Mouse (Mus musculus): Measurements from ENCODE around the gene Gm20388. TPM values are rescaled to one million over a fixed set of nuclear protein-coding genes. Genes with fewer than 3 reads are reported as not detected.

The Gm20388 gene
- polyA plus RNA-seq, 1 experiment from 2014 or later, result not detected

DNA sequence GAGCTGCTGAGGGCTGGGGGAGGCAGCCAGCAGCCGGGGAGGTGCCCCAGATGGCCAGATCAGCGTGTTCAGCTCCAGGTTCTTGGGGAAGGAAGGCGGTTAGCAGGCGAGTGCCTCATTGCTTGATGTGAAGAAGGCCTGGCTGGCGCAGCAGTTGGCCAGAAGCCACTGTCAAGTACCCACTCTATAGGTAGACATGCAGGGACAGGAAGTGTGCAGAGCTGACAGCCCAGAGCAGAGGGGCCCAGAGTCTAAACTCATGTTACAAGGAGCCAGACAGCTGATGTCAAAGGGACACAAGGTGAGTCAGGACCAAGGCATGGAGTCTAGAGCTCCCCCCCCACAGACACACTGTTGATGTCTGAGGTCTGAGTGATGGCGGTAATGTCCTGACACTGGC is 1639.4 kb downstream of the Gm20388 start:
- Histone ChIP-seq H3K9ac (no peak overlapping the region), H3K4me2 (no peak overlapping the region), H3K4me3 (no peak overlapping the region), H3K9me3 (replicated peaks) (no peaks in the 10 kb centered on the region), H3K36me3 (peaks cover 52% of the 10 kb centered on the region), H3K27me3 (replicated peaks) (peaks cover 9% of the 10 kb centered on the region), H3K27ac (no peak overlapping the region; the same call in 1 of the 2 replicates), H3K4me1 (no peaks in the 10 kb centered on the region)
- ATAC-seq, result no peak
- 88% methylated on average over 6 of the region's 6 CpGs for WGBS (ENCODE audit: insufficient replicate concordance)

DNA sequence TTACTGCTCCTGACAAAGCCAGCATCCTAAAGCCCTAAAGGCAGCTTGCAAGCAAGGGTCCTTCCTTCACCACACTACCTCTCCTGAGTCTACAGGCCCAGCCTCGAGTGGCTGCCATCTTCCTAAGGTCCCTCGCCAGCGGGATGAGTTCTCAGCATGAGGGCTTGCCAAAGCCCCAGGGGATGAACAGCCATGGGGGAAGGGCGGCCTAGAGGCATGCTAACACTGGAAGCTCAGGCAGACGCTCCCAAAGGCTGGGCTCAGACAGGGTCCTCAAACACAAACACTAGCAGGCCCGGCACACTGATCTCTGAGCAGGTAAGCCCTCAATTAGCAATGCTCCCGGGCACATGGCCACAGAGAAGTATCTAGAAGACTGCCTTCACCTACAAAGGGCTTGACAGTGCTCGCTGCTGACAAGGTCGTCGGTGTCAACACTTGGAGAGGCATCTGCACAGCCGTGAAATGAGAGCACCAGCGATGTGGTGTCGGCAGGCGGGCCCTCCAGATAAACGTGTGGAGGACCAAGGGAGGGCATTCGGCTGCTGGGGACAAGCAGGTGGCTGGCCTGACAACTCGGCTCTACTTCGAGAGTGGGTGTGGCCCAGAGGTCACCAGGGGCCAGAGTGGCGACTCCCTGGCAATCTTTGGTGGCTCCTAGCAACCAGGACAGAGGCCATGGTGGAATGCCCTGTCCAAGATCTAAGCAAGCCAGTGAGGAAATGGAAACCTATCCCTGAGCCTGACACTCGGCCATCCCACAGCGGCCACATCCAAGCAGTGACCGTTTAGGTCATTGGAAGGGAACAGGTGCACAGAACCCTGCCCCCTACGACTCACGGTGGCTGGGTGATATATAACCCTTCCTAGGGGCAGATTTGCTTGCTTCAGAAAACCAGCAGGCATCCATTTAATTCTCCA is 1640.7 kb downstream of the Gm20388 start:
- Histone ChIP-seq H3K27me3 (replicated peaks) (no peaks in the 10 kb centered on the region; the same call in 1 of the 2 replicates), H3K4me1 (no peaks in the 10 kb centered on the region), H3K4me3 (no peak overlapping the region), H3K36me3 (peaks cover 63% of the 10 kb centered on the region), H3K4me2 (no peak overlapping the region), H3K27ac (no peak overlapping the region), H3K9me3 (replicated peaks) (no peaks in the 10 kb centered on the region), H3K9ac (no peak overlapping the region)
- WGBS (ENCODE audit: insufficient replicate concordance), result 77% methylated on average over 24 of the region's 24 CpGs
- ATAC-seq, result no peak

DNA sequence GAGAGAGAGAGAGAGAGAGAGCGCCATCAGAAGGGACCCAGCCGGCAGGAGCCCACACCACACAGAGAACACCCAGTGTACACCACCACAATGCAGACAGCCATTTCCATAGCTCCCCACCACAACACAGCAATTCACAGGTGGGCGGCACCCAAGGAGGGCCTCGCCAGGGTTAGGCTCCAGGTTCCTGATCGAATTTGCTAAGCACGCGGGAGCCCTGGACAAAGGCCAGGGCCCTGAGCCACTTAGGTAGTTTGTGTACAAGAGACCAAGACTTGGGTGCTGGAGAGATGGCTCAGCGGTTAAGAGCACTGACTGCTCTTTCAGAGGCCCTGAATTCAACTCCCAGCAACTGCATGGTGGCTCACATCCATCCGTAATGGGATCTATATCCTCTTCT is 1641.9 kb downstream of the Gm20388 start:
- H3K4me3 ChIP-seq, result no peak overlapping the region
- no peaks in the 10 kb centered on the region for H3K27me3 ChIP-seq (replicated peaks)
- no peaks in the 10 kb centered on the region for H3K4me1 ChIP-seq
- H3K27ac ChIP-seq, result no peak overlapping the region
- peaks cover 67% of the 10 kb centered on the region for H3K36me3 ChIP-seq
- WGBS (ENCODE audit: insufficient replicate concordance), result 89% methylated on average over 7 of the region's 9 CpGs
- no peak overlapping the region for H3K9ac ChIP-seq
- ATAC-seq, result no peak
- no peaks in the 10 kb centered on the region for H3K9me3 ChIP-seq (replicated peaks)
- H3K4me2 ChIP-seq, result no peak overlapping the region

DNA sequence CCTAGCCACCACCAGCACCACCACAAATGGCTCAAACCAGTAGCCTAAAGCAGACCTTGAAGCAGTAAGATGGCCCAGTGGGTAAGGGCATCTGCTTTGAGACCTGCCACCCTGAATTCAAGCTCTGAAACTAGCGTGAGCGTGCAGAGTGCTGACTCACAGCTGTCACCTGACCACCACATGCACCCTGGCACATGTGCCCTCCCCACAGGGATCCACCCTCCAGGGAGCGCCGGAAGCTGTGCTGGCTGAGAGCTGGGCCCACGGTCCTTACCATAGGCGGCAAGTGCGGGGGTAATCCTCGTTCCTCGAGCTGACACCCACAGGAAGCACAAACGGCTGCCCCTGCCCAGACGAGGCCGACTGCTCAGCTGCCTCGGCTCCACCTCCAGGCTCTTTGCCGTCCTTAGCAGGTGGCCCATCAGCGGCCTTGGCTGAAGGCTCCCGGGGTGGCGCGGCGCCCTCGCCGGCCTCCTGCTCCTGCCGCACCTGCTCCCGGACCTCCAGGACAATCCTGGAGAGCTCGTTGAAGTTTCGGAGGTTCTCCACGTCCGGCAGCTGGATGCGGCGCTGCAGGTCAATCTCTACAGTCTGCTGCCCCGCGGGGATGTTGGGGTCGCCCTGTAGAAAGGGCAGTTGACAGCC is 1643.3 kb downstream of the Gm20388 start:
- Histone ChIP-seq H3K9me3 (replicated peaks) (no peaks in the 10 kb centered on the region), H3K36me3 (peaks cover 81% of the 10 kb centered on the region), H3K27me3 (replicated peaks) (no peaks in the 10 kb centered on the region), H3K4me2 (no peak overlapping the region), H3K4me1 (no peaks in the 10 kb centered on the region), H3K9ac (no peak overlapping the region), H3K4me3 (no peak overlapping the region), H3K27ac (no peak overlapping the region)
- ATAC-seq, result no peak
- WGBS (ENCODE audit: insufficient replicate concordance), result 88% methylated on average over 32 of the region's 32 CpGs

DNA sequence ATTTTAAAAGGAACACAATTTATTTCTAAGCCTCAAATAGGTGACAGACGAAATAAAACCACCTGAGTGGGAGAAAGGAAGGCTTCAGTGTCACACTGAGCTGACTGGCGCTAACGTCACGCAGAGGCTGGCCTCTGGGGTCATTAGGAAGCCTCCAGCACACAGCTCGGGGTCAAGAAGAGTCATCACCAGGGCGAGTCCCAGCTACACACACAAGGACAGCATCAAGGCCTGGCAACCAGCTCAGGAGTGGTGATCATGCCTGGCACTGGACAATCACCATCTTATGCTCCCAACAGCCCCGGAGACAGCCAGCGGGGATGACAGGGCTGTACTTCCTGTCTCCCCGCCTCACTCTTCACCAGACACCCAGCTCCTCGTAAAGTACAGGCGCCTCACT is 1647.1 kb downstream of the Gm20388 start:
- H3K36me3 ChIP-seq, result peaks cover 75% of the 10 kb centered on the region
- no peak overlapping the region for H3K4me2 ChIP-seq
- no peaks in the 10 kb centered on the region for H3K9me3 ChIP-seq (replicated peaks)
- H3K9ac ChIP-seq, result no peak overlapping the region
- no peak for ATAC-seq
- H3K27ac ChIP-seq, result no peak overlapping the region
- 0 out of 2 replicates have a peak, but pooled peaks cover 1% of the 10 kb centered on the region for H3K4me1 ChIP-seq
- no peaks in the 10 kb centered on the region for H3K27me3 ChIP-seq (replicated peaks)
- 85% methylated on average over 11 of the region's 11 CpGs for WGBS (ENCODE audit: insufficient replicate concordance)
- H3K4me3 ChIP-seq, result no peak overlapping the region

DNA sequence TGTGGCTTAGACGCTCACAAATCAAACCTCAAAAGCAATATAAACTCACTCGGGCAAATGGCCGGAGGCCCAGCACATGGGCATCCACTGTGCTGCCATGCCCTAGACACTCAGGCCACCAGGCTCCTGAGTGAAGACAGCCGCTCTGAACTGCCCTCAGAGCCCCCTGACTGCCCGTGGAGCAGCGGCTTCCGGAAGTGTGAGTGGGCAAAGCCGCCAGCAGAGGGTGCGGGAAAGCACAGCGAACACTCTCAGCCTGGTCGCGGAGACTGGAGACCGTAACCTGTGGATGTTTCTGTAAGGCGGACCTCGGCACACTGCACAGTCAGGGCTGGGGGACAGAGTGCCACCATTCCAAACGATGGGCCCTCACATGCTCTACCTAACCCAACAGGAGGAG is 1647.9 kb downstream of the Gm20388 start:
- ATAC-seq, result no peak
- Histone ChIP-seq H3K36me3 (peaks cover 75% of the 10 kb centered on the region), H3K4me2 (no peak overlapping the region), H3K4me1 (peaks cover 8% of the 10 kb centered on the region; the same call in 1 of the 2 replicates), H3K9me3 (replicated peaks) (no peaks in the 10 kb centered on the region), H3K27ac (no peak overlapping the region), H3K9ac (no peak overlapping the region), H3K27me3 (replicated peaks) (no peaks in the 10 kb centered on the region), H3K4me3 (no peak overlapping the region)
- 88% methylated on average over 16 of the region's 16 CpGs for WGBS (ENCODE audit: insufficient replicate concordance)

DNA sequence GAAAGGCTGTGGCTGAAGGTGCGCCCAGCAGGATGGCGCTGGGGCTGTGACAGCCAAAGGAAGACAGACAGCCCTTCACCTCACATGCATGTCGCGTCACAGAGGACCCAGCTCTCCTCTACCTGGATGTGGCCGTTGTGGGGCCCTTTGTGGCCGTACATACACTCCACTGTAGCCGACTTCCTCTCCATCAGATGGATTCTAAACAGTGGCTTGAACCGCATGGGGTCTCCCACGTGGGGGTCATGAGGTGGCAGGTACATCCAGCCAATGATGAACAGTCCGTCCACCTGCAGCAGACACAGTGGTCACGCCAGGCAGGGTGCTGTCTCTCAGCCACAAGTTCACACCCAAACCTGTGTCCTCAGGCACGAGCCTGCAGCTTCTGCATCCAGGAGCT is 1649.2 kb downstream of the Gm20388 start:
- Histone ChIP-seq H3K27ac (no peak overlapping the region), H3K36me3 (peaks cover 69% of the 10 kb centered on the region), H3K4me2 (no peak overlapping the region), H3K27me3 (replicated peaks) (no peaks in the 10 kb centered on the region), H3K4me3 (no peak overlapping the region), H3K9ac (no peak overlapping the region), H3K4me1 (peaks cover 8% of the 10 kb centered on the region; the same call in 1 of the 2 replicates), H3K9me3 (replicated peaks) (no peaks in the 10 kb centered on the region)
- 92% methylated on average over 12 of the region's 12 CpGs for WGBS (ENCODE audit: insufficient replicate concordance)
- no peak for ATAC-seq

DNA sequence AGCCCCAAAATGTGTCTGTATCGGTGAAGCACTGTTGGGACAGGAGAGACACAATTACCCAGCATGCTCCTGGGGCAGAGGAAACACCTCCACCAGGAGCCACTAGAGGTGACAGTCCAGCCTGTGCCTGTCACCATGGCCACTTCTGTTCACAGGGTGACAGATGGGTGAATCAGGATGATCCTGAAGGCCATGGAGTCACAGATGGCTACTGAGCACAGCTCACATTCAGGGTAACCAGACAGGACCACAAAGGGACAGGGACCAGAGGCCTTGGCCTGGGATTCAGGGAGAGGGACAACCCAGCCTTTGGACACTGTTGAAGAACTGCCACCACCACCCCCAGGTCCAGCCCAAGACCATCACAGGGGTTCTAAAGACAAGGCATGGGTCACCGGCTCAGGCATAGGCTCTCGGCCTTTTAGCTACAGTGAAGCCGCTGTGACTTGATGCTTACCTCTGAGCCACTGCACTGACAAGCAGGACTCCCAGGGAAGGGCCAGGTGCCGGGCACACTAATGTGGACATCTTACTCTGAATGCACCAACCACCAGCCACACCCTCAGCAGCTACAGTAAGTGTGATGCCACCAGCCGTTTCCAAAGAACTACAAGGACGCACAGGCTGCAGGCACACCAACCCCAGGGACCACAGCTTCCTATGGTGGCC is 1649.9 kb downstream of the Gm20388 start:
- peaks cover 69% of the 10 kb centered on the region for H3K36me3 ChIP-seq
- H3K27ac ChIP-seq, result no peak overlapping the region
- H3K9me3 ChIP-seq (replicated peaks), result no peaks in the 10 kb centered on the region
- peaks cover 8% of the 10 kb centered on the region; the same call in 1 of the 2 replicates for H3K4me1 ChIP-seq
- 88% methylated on average over 7 of the region's 7 CpGs for WGBS (ENCODE audit: insufficient replicate concordance)
- ATAC-seq, result no peak
- no peak overlapping the region for H3K9ac ChIP-seq
- H3K27me3 ChIP-seq (replicated peaks), result no peaks in the 10 kb centered on the region
- H3K4me2 ChIP-seq, result no peak overlapping the region
- H3K4me3 ChIP-seq, result no peak overlapping the region

DNA sequence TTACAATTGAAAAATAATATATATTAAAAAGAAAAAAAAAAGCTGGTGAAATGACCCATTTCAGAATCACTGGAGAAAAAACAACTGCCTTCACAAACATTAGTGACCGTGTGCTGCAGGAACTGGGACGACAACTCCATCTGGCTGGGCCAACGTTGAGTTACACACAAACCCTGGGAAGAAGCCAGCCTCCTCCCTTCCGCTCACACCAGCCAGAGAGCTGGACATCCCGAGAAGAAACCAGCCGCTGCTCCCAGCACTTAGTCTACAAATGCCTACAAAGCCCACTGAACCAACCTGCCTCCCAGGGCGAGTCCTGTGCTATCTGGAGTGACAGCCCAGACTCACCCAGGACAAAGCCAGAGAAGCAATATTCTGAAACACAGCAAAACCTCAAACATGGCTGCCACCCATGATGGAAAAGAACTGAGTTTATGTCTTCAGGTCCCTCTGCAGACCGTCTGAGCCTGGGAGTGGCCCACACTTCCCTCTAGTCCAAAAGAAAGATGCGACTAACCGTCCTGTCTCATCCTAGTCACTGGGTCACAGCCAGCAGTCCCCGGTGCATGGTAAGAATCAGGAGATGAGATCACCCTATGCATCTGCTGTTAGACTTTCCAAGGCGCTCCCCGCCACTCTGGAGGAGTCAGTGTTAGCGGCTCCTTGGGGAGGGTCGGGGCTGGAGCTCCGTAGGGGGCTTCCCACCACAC is 1651.2 kb downstream of the Gm20388 start:
- Histone ChIP-seq H3K4me1 (peaks cover 10% of the 10 kb centered on the region; the same call in 1 of the 2 replicates), H3K4me3 (no peak overlapping the region), H3K27ac (no peak overlapping the region), H3K9ac (no peak overlapping the region), H3K4me2 (no peak overlapping the region), H3K9me3 (replicated peaks) (no peaks in the 10 kb centered on the region), H3K27me3 (replicated peaks) (no peaks in the 10 kb centered on the region), H3K36me3 (peaks cover 70% of the 10 kb centered on the region)
- 82% methylated on average over 16 of the region's 16 CpGs for WGBS (ENCODE audit: insufficient replicate concordance)
- ATAC-seq, result no peak

DNA sequence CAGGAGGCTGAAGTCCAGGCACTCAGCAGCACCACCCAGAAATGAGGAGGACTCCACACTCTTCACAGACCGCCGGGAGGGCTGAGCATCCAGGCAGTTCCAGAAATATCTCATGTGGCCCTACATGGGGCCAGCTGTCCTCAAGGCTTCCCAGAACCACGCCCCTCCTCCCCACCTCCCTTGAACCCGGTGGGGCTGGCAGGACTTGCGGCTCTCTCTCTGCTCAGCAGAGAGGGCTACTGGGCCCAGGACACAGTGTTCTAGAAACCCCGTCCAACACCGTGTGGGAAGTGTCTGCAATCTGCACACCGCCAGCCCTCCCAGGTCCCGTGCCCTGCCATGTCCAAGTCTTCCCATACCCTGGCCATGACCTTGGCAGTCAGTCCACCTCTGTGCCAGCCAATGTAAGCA is 1652.3 kb downstream of the Gm20388 start:
- peaks cover 11% of the 10 kb centered on the region for H3K4me1 ChIP-seq
- H3K4me2 ChIP-seq, result no peak overlapping the region
- H3K36me3 ChIP-seq, result peaks cover 66% of the 10 kb centered on the region
- H3K9ac ChIP-seq, result no peak overlapping the region
- no peaks in the 10 kb centered on the region for H3K27me3 ChIP-seq (replicated peaks)
- H3K4me3 ChIP-seq, result no peak overlapping the region
- H3K9me3 ChIP-seq (replicated peaks), result no peaks in the 10 kb centered on the region
- ATAC-seq, result no peak
- no peak overlapping the region for H3K27ac ChIP-seq
- 75% methylated on average over 9 of the region's 9 CpGs for WGBS (ENCODE audit: insufficient replicate concordance)

DNA sequence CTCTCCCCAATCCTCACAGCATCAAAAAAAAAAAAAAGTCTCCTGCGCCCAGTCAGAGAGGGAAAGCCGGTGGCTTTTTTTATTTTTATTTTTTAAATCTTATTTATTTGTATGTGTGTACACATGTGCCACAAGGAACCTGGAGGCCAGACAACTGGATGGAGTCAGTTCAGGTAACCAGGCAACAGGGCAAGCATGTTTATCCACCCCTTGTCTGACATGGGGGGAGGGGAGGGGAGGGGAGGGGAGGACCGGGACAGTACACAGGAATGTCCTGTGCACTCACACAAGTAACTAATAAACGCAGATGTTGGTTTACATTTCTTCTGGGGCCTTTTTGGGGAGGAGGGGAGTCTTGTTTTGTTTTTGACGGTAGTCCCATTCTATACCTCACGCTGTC is 1653.1 kb downstream of the Gm20388 start:
- Histone ChIP-seq H3K9me3 (replicated peaks) (no peaks in the 10 kb centered on the region), H3K9ac (no peak overlapping the region), H3K4me1 (peaks cover 19% of the 10 kb centered on the region), H3K4me2 (no peak overlapping the region), H3K27ac (no peak overlapping the region), H3K36me3 (peaks cover 58% of the 10 kb centered on the region), H3K27me3 (replicated peaks) (no peaks in the 10 kb centered on the region), H3K4me3 (no peak overlapping the region)
- 82% methylated on average over 6 of the region's 6 CpGs for WGBS (ENCODE audit: insufficient replicate concordance)
- no peak for ATAC-seq

Data from liver, embryonic 12.5 days (tissue).